Mouse (Mus musculus): ENCODE measurements around the gene Baz1b.

Gene Baz1b

DNA sequence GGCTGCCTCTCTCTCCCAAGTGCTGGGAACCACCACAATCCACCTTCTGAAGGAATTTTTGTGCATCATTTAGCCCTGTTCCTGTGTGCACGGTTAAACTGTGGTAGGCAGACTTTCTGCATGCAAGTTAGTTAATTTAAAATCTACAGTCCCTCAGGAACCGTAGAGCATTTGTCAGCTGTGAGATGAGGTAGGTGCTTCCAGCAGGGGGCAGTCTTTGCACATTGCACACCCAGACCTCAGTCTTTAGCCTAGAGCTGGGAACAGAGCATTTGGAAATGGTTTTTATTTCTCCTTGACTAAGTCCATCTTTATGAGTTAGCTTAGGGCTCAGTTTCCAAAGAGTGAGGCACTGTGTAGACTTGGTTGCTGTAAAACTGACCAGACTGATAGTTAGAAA lies 49.5 kb downstream of the Baz1b start:
- peak; percentile 41 for DNase-seq (ENCODE audit: inconsistent ontology term)

DNA sequence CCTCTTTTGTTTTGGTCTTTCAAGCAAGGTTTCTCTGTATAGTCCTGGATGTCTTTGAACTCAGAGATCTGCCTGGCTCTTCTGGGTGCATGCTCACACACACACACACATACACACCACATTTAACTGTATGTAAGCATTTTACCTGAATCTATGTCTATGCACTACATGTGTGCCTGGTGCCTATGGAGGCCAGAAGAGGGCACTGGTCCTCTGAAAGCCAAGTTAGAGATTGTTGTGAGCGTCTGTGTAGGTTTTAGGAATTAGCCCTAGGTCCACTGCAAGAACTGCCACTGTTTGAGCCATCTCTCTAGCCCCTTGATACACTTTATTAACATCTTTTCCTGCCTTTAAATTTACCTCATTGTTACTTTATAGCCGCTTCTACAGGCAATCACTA lies 51.8 kb downstream of the Baz1b start:
- no peak for DNase-seq (ENCODE audit: inconsistent ontology term)

DNA sequence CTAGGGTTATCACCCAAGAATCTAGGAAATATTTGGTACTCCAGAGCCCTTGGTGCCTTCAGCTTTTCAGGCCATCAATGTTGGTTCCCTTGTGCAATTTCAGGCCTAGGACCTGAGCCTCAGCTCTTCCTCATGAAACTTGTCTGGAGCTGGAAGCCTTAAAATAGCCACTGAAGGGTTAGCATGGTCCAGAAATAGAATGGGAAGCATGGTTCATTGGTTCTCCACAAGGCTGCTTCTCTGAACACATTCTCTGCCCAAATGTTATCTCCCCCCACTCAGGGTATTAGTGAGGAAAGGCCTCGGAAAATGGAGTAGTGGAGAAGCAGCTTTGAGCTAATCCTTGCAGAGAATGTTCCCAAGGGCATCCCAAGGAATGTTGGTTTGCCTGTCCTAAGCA lies 54.4 kb downstream of the Baz1b start:
- DNase-seq (ENCODE audit: inconsistent ontology term) = no peak

DNA sequence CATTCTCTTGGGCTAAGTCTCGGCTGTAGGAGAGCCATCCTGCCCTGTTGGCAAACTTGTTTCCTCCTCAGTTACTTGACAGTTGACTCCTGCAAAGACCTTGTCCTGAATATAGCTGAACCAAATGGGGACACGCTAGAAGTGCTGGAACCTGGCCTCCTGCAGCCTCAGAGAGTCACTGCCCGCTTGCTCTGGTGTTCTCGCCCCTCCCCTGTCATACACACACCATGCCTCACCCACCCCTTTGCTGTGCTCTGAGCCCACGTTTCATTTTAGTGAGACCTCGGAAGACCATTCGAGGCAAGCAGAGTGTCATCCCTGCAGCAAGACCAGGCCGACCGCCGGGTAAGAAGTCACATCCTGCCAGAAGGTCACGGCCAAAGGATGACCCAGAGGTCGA lies 55.1 kb downstream of the Baz1b start:
- DNase-seq (ENCODE audit: inconsistent ontology term) = no peak

DNA sequence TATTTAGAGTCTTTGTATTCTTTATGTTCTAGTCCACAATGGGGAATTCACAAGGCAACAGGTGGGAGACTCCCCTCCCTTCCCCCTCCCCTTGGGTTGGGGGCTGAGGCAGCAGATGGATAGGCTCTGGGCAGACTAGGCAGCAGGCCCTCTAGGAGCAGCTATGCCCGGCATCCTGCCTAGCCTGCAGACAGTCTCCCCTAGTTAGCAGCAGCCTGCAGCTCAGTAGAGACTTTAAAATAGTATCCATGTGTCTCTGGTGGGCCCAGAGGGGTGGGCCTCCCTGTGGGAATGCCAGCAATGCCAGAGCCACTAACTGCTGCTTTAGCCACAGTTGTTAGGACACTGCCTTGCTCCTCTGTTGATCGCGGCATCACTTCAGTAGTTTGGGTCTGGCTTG lies 55.5 kb downstream of the Baz1b start:
- no peak for DNase-seq (ENCODE audit: inconsistent ontology term)

DNA sequence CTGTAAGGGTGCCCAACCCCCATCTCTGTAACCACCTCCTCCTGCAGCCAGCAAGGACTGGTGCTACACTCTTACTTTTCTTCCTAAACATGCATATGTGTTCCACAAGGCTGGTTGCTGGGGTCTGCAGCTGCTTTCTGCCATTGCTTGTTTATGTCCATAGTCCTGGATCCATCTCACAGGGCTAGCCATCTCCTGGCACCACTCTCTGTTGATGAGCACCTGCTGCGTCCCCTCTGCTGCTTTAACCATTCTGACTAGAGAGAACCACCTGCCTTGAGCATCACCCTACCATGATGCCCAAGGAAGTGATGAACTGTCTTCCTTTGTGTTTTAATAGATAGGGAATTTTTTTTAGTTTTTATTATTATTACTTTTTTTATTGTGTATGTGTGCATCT lies 56.1 kb downstream of the Baz1b start:
- DNase-seq (ENCODE audit: inconsistent ontology term) = no peak

DNA sequence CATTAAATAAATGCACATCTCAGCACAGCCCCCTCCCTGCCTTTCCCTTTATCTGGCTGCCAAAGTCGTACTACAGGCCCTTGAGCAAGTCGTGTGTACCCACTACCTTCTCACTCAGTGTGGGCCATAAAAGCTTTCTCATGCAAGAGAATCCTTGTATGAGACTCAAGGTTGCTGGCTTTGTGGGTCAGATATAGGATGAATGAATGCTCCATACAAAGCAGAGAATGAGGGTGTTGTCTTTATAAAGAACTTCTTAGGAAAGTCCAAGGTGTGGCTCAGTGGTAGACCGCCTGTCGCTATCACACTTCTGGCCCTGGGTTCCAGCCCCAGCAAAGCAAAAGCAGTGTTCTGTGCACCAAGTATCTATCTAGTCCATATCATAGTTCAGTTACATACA lies 59.5 kb downstream of the Baz1b start:
- no peak for DNase-seq (ENCODE audit: inconsistent ontology term)

DNA sequence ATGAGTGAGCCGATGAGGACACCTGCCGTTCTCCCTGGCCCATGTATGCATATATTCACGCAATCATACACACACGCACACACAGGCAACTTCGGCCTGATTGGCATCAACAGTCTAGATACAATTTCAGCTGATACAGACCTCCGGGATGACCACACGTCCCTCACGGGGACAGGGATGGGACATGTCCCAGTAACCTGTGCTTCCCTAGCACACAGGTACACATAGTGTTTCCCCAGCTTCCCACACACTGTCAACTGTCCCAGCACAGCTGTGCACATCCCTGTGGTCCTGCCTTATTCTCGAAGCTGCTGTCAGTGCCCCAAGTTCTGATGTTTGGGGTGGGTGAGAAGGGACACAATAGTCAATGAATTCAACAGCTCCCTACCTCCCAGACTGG lies 60.3 kb downstream of the Baz1b start:
- no peak for DNase-seq (ENCODE audit: inconsistent ontology term)

DNA sequence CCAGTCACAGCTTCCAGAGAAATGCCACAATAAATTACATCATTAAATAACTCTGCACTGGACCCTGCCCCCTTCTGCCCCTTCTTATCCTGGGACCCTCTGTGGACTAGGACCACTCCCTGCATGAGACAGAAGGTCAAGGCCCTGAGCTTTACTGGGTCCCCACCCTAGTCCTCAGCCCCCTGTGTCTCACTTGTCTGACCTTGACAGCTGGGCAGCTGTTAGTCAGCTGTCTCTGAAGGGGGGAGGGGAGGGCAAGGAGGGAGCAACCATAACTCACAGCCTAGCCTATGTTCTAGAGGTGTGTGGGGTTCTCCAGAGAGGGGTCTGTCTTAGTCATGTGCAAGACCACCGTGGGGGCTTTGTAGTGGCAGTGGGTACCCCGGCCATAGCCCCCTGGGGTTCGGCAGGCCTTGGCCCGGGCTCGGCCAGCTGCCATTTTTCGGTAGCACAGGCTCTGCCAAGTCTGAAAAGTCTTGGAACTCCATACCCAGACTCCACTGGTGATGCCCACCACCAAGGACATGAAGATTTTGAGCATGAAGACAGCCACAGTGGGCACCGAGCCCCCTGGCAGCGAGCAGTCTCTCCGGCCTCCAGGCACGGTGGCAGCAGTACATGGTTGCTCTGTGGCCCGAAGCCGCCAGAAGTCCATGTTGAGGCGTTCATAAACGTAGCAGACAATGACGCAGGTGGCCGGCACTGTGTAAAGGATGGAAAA lies 62.1 kb downstream of the Baz1b start:
- DNase-seq (ENCODE audit: inconsistent ontology term) = no peak

DNA sequence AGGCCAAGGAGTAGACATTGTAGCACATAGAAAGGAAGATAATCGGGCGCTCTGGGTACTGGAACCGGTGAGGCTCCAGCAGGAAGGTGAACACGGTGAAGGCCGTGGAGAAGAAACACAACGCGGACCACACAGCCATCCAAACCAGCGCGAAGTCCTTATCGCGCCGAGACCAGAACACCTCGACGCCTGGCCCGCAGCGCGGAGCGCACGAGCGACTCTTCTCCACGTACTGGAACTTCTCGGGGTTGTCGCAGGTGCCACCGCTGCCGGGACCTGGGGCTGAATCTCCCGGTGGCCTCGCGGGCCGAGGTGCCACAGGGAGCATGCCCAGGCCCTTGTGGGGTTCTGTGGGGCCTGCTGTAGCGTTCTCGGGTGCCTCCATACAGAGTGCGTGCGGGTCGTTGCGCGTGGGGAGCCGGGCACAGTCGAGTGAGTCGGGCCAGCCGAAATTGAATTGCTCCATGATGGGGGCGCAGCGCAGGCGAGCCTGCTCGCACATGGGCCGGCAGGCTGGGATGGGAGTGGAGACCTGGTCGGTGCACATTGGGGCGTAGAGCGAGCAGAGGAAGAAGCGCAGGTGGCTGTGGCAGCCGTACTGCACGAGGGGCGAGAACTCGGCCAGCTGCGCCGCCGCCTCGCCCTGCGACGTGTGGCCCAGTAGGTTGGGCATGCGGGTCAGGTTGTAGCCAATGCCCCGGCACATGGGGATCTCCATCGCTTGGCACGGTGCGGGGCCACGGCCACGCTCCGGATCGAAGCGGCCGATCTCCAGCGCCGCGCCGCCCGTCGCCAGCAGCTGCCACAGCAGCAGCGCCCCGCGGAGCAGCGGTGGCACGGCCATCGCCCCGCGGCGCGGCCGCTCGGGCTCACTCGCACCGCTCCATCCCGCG lies 63.4 kb downstream of the Baz1b start:
- peak; percentile 16 for DNase-seq (ENCODE audit: inconsistent ontology term)

DNA sequence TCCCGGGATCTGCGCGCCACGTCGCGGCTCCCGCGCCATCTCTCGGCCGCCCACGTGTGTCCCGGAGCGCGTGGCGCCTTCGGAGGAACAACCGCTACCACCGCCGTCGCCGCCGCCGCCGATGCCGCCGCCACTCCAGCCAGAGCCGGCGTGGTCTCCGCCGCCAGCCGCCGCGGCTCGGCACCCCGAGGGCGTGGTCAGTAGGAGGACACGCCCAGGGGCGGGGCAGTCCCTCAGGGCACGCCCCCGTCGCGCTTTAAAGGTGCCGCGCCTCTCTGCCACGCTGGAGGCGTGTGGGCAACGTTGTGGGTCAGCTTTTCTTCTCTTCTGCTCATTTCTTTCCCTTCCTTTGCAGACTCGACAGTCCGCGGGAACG lies 64.0 kb downstream of the Baz1b start, which contains the start of gene Fzd9:
Gene Fzd9 (minus strand): TSS at position 152 of the 376 bp plus-strand sequence.
- peak; percentile 81 for DNase-seq (ENCODE audit: inconsistent ontology term)

DNA sequence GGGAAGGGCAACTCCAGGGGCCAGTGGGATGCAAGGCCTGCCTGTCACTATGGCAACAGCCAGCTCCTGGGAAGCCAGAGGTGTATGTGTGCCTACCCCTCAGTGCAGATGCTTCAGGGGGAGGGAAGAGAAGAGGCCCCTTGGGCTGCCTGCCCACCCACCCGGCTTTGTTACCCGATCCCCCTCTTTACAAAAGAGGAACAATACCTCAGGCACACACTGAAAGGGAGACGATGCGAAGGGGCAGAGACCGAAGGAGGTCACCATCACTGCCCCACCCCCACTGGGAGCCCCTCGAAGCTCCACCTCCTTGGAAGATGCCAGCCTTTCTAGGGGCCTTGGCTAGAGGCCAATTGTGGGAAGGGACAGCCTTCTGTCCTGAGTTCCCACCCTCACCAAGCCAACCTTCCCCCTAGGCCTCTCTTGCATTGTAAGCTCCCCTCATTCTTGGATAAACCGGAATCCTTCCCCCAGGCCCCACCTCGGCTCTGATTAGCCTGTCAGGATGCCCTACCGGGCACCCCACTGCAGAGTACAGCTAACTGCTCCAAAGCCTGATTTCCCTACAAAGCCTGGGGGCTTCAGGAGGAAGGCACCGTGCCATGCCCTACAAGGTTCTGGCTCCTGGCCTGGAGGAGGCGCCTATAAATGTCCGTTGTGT lies 66.8 kb downstream of the Baz1b start:
- DNase-seq (ENCODE audit: inconsistent ontology term) = no peak

DNA sequence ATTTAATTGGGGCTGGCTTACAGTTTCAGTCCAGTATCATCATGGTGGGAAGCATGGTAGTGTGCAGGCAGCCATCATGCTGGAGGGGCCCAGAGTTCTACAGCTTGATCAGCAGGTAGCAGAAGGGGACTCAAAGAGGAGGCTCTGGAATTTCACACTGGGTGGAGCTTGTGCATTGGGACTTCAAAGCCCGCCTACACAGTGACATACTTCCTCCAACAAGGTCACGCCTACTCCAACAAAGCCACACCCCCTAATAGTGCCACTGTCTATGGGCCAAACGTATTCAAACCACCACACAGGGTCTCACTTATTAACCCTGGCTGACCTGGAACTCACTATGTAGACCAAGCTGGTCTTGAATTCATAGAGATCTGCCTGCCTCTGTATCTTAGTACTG lies 69.1 kb downstream of the Baz1b start:
- DNase-seq (ENCODE audit: inconsistent ontology term) = no peak

DNA sequence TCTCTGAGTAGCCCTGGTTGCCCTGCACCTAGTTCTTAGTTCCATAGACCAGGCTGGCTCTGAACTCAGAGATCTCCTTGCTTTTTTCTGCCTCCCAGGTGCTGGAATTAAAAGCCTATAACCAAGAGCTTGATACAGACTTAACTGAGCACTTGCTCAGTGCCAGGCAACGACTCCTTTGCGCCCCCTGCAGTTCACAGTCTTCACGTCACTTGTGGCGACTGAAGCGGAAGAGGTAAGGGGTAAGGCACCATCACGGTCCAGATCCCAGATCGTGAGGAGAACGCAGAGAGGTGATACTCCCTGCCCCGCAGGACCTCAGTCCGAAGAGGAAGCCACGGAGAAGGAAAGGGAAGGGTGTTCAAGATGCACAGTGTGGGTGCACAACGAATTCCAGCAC lies 70.5 kb downstream of the Baz1b start:
- DNase-seq (ENCODE audit: inconsistent ontology term) = no peak

DNA sequence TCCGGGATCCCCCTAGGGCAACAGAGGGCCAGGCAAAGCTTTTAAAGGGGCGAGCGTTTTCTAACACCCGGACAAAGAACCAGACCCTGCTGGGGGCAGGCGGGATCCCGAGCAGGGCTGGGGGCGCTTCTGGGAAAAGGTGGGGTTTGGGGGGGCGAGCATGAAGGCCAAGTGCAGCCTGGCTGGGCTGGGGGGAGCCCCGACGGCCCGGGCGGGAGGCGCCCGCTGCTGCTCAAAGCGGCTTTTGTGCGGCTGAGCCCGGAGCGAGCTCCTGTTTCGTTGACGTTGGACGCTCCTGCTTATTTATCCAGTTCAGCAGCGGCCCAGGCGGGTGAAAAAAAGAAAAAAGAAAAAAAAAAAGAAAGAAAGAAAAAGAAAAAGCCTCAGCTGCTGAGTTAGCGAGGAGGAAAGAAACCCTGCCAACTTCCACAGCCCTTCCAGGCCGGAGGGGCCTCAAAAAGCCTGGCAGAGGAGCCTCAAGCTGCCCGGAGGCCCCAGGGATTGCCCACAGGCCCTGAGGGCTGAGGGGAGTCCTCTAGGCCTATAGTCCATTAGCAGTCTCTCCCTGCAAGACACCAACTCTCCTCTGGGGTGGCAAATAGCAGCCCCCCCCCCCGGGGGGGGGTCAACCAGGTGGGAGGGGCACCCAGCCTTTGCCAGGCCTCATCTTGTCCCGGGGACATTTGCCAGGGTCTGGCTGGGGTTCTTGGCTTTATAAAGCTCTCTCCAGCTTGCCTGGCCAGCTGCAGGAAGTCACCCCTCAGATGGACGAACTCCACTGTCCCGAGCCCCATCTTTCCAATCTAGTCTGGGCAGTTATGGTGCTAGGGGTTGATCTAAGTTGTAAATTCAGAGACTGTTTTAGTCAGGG lies 71.5 kb downstream of the Baz1b start:
- peak; percentile 52 for DNase-seq (ENCODE audit: inconsistent ontology term)

DNA sequence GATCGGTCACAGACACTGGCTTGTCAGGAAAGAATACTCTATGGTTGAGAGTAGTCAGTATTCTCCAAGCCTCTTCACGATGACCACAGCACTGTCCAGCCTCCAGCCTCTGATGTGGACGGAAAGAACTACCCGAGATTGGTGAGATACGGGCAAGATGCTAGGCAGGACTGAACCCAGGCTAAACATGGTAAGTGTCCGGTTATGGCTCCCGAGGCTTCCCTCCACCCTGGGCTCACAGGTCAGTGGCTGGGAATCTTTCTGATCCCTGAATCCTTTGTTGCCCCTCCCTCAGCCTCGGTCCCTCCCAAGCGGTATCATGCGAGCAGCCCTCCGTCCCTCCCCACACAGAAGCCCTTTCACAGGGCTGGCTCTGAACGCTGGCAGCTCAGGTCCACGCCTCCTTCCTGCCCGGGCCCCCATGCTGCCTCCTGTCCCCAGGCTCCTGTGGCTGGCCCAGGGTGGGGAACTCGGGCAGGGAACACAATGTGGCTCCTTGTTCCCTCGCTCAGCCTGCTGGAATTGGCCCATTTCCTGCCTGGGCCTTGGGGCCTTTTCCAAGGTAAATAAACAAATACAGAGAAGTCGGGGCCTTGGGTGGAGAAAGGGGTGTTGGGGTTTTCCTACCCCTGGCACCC lies 76.9 kb downstream of the Baz1b start:
- DNase-seq (ENCODE audit: inconsistent ontology term) = peak; percentile 91

DNA sequence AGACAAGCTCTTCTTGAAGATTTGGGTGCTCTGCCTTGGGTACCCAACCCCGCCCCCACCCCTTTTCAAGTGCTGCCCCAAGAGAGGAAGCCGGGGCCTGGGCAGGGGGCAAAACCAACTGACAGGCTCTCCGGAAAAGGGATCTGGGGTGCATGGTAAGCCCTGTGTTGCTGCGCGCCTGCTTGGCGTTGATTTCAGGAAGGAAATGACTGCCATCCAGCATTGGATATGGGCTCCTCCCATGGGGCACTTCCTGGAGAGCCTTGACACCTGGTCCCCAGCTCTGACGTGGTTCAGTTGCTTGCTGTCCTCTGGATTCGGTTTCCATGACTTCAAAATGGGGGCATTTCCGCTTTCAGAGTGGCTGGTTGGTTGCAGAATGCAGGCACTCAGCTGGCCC lies 77.5 kb downstream of the Baz1b start:
- no peak for DNase-seq (ENCODE audit: inconsistent ontology term)

DNA sequence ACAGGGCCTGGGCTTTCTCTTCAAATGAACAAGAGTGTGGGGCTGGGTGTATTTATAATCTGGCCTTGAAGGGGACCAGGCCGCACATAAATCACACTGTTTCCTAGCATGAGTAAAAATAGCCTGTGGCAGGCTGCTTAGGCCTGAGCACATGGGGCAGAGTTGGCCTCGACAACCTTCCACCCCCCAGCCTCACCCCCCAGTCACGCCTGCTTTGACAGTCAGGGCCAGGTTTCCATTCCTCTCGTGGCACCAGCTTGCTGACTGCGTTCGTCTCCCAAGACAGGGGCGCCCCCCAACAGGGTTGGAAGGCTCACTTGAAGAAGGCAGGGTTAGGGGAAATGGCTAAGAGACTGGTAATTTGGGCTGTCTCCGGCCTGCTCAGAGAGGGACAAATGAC lies 82.4 kb downstream of the Baz1b start:
- DNase-seq (ENCODE audit: inconsistent ontology term) = no peak

DNA sequence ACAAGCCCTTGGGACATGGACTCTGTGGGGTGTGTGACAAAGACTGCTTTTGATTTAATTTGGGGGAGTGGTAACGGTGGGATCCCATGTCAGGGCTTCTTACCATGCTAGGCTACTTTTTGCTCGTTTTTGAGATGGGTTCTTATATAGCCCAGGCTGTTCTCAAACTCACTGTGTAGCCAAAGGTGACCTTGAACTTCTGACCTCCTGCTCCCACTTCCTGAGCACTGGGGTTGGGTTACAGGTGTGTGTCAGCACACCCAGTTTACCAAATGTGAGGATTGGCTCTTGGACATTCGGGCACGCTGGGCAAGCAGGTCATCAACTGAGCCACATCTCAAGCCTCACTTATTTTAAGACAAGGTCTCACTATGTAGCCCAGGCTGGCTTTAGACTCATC lies 83.3 kb downstream of the Baz1b start:
- no peak for DNase-seq (ENCODE audit: inconsistent ontology term)

DNA sequence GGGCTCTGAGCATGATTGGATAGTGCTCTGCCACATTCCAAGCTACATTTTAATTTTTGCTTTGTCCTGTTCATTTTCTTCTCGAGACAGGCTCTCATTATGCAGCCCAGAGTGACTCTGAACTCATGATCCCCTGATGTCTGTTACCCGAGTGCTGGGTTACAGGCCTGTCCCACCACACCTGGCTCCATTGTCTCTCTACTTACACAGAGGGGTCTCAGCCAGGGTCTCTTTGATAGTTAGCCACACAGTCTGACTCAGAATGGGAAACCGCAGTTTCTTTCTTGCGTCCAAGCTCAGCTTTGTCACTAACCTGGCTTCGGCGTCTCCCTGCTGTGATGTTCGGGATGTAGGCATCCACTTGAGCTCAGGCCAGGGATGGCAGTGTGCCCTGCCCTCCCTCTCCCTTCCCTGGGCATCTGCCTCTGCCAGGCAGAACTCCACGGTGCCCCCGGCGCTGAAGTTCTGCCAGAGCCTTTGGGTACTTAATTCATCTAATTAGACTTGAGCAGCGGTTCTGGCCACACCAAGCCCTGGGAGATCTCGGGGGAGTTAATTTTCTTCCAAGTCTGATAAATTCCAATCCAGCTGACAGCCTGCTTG lies 84.6 kb downstream of the Baz1b start:
- DNase-seq (ENCODE audit: inconsistent ontology term) = peak; percentile 99

Data from Muller cell, postnatal 12 days (primary cell).